Mouse (Mus musculus) heart, postnatal 10 days (tissue): ENCODE results near the gene Ppp2r5d. TPM values are rescaled to one million over a fixed set of nuclear protein-coding genes. Genes with fewer than 3 reads are reported as not detected.

Source experiments
- DNase-seq, 2 experiments: peaks; one replicate each; pipeline ENCODE4 v3.0.0; 2021
- intact Hi-C: fragments of 180-260 bp; cut with DNase I; formaldehyde crosslinking; loops from one replicate; pipeline ENCODE4 v1.15.1; 2025
- total RNA-seq, 2 experiments: library from RNA; stranded (reverse); gene quantifications; 2 replicates each; pipeline ENCODE4 v1.2.3; 2021

The Ppp2r5d gene
- total RNA-seq, 2 experiments from 2014 or later, result 36.5 to 38.5 TPM

GRCm38 (mm10) chr17:46650232-46651031 lies 54.5 kb downstream of the Ppp2r5d start, which contains the start of gene Cul7:
TSS of gene Cul7 (plus strand) at chr17:46650337.
- intact Hi-C loops, result loop anchor here (1.0 kb wide), 1 partner anchor 24 kb away; the partner anchor contains the start of gene Rrp36
- DNase-seq, result peak; percentile 94 to 96

GRCm38 (mm10) chr17:46649811-46650210 lies 55.1 kb downstream of the Ppp2r5d start:
- no peak for DNase-seq
- intact Hi-C loops, result loop anchor here (1.0 kb wide), 1 partner anchor 24 kb away; the partner anchor contains the start of gene Rrp36

GRCm38 (mm10) chr17:46648436-46648835 lies 56.5 kb downstream of the Ppp2r5d start:
- no peak for DNase-seq
- intact Hi-C loops, result no loop called here

- intact Hi-C loops, result no loop called here
Observed at GRCm38 (mm10) chr17:46647279-46647678, 57.6 kb downstream of the Ppp2r5d start.

GRCm38 (mm10) chr17:46646322-46646662 lies 58.6 kb downstream of the Ppp2r5d start:
- no peak for DNase-seq
- intact Hi-C loops, result no loop called here

More at GRCm38 (mm10) chr17:46647279-46647678, 57.6 kb downstream of the Ppp2r5d start:
- DNase-seq, result no peak

- intact Hi-C loops, result no loop called here
Observed at GRCm38 (mm10) chr17:46645561-46646321, 59.2 kb downstream of the Ppp2r5d start, which contains the start of the genes Klc4 and Mrpl2. TSS of gene Klc4 (minus strand) at chr17:46646022. TSS of gene Mrpl2 (plus strand) at chr17:46646229.

GRCm38 (mm10) chr17:46644916-46645475 lies 59.9 kb downstream of the Ppp2r5d start:
- intact Hi-C loops, result no loop called here
- DNase-seq, result peak; percentile 67 to 69

More at GRCm38 (mm10) chr17:46645561-46646321, 59.2 kb downstream of the Ppp2r5d start, which contains the start of the genes Klc4 and Mrpl2:
- peak; percentile 99 to 100 for DNase-seq

- DNase-seq, result no peak
- intact Hi-C loops, result no loop called here
Observed at GRCm38 (mm10) chr17:46644152-46644805, 60.6 kb downstream of the Ppp2r5d start.

- intact Hi-C loops, result no loop called here
- DNase-seq, result no peak
Observed at GRCm38 (mm10) chr17:46642060-46642459, 62.9 kb downstream of the Ppp2r5d start.

GRCm38 (mm10) chr17:46639929-46640328 lies 65.0 kb downstream of the Ppp2r5d start:
- no peak for DNase-seq
- intact Hi-C loops, result loop anchor here (5.0 kb wide), 2 partner anchors 38 to 83 kb away; partner anchors contain the start of gene Srf

- peak; percentile 82 to 90 for DNase-seq
- intact Hi-C loops, result loop anchor here (1.0 to 5.0 kb wide), 3 partner anchors 35 to 112 kb away; partner anchors contain the start of gene Srf
Observed at GRCm38 (mm10) chr17:46636831-46637523, 67.9 kb downstream of the Ppp2r5d start.

Other genes with a start within 250 kb of the Ppp2r5d start
- under 1 TPM; 0.40 to 0.48 TPM for gene Ttbk1, start 217.4 kb downstream of the Ppp2r5d start, total RNA-seq
- 1 to 10 TPM; 3.7 to 4.0 TPM for gene Dnph1, start 208.4 kb downstream of the Ppp2r5d start, total RNA-seq
- 10 to 100 TPM; 13.8 to 18.8 TPM for gene Cul9, start 158.7 kb downstream of the Ppp2r5d start, total RNA-seq
- 100 to 1,000 TPM; 129 to 134 TPM for gene Srf, start 148.9 kb downstream of the Ppp2r5d start, total RNA-seq
- gene Ptk7, start 75.6 kb downstream of the Ppp2r5d start, total RNA-seq, result 10 to 100 TPM; 19.5 to 22.3 TPM
- gene Klc4, start 59.1 kb downstream of the Ppp2r5d start, total RNA-seq, result 10 to 100 TPM; 23.8 to 28.2 TPM
- 100 to 1,000 TPM; 117 to 122 TPM for gene Mrpl2, start 58.9 kb downstream of the Ppp2r5d start, total RNA-seq
- gene Cul7, start 54.8 kb downstream of the Ppp2r5d start, total RNA-seq, result 10 to 100 TPM; 56.1 to 62.2 TPM
- gene Rrp36, start 30.8 kb downstream of the Ppp2r5d start, total RNA-seq, result 10 to 100 TPM; 12.9 to 19.0 TPM
- 10 to 100 TPM; 62.3 to 67.2 TPM for gene Mea1, start 26.3 kb downstream of the Ppp2r5d start, total RNA-seq
- 100 to 1,000 TPM; 152 to 160 TPM for gene Klhdc3, start 24.2 kb downstream of the Ppp2r5d start, total RNA-seq
- gene Pex6, start 6.4 kb upstream of the Ppp2r5d start, total RNA-seq, result 10 to 100 TPM; 18.9 to 19.9 TPM
- under 1 TPM; 0.32 to 0.93 TPM for gene Gnmt, start 24.1 kb upstream of the Ppp2r5d start, total RNA-seq
- 10 to 100 TPM; 23.9 to 25.8 TPM for gene Cnpy3, start 47.1 kb upstream of the Ppp2r5d start, total RNA-seq
- gene Ptcra, start 58.6 kb upstream of the Ppp2r5d start, total RNA-seq, result not detected
- 10 to 100 TPM; 26.8 to 28.2 TPM for gene 2310039H08Rik, start 67.5 kb upstream of the Ppp2r5d start, total RNA-seq
- gene Rpl7l1, start 77.6 kb upstream of the Ppp2r5d start, total RNA-seq, result 10 to 100 TPM; 58.6 to 69.7 TPM
- gene Bicral, start 153.4 kb upstream of the Ppp2r5d start, total RNA-seq, result 10 to 100 TPM; 12.7 to 15.4 TPM
- 10 to 100 TPM; 21.1 to 24.0 TPM for gene Tbcc, start 185.6 kb upstream of the Ppp2r5d start, total RNA-seq
- gene Prph2, start 205.3 kb upstream of the Ppp2r5d start, total RNA-seq, result not detected